8 mouse cellular contexts compared by ENCODE assay signal in the genomic region with DNA sequence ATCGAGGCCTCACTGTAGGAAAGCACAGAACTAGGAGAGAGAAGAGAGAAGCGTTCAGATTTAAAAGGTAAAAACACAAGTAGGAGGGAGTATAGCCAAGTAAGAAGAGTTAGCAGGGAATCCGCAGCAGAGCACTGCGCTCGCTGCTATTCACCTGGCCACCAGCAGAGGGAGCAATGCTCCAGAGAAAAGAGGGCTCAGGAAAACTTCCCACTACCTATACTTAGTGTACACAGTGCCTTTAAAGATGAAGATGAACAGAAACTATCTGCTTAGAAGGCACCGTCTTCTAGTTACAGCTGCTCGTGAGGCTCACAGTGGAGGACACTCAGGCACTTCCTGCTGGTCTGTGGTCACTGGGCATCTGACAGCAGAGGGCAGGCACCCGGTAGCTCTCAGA. TPM values are rescaled to one million over a fixed set of nuclear protein-coding genes. Genes with fewer than 3 reads are reported as not detected.
DNase-seq lines count a peak whose midpoint lies in the region; ATAC-seq and TF ChIP-seq lines count a peak whose summit lies in the region.

No protein-coding gene starts in this region.

- no peak overlapping the region for H3K9ac ChIP-seq in heart, embryonic 11.5 days (ENCODE audit: low read depth, low read length)

- H3K9me3 ChIP-seq in heart, embryonic 11.5 days (replicated peaks; ENCODE audit: control insufficient read depth, low read length): no peaks in the 10 kb centered on the region

- ATAC-seq in CD4-positive, CD25-positive, alpha-beta regulatory T cell, adult 4 months: peak; percentile 82
- ATAC-seq in heart, embryonic 11.5 days (replicated peaks; ENCODE audit: insufficient number of reproducible peaks, low FRiP score, low TSS enrichment): no peak

- peak; percentile 90 for TF ChIP-seq CTCF in lung, adult 2 months (IDR thresholded peaks at IDR 0.05; ENCODE audit: insufficient read depth, low read length)

- no peak overlapping the region for H3K4me2 ChIP-seq in heart, embryonic 11.5 days

- peaks cover 11% of the 10 kb centered on the region for H3K4me1 ChIP-seq in heart, embryonic 11.5 days (ENCODE audit: control insufficient read depth, insufficient read depth, low read length)
- no peaks in the 10 kb centered on the region for H3K4me1 ChIP-seq in lung, adult 2 months (ENCODE audit: control insufficient read depth, insufficient read depth, low read length)

- TF ChIP-seq POLR2A in lung, adult 2 months (IDR thresholded peaks at IDR 0.05; ENCODE audit: borderline replicate concordance, extremely low read depth, low read depth, low read length): no peak

- H3K27me3 ChIP-seq in heart, embryonic 11.5 days (ENCODE audit: control insufficient read depth, insufficient read depth, low read length): no peaks in the 10 kb centered on the region

- 27% methylated on average over 8 of the region's 8 CpGs for WGBS in heart, embryonic 11.5 days (ENCODE audit: insufficient replicate concordance)
- WGBS in lung, adult 2 months: 26% methylated on average over 8 of the region's 8 CpGs

- peak overlapping the region; percentile 24; the same call in 1 of the 2 replicates for H3K27ac ChIP-seq in heart, embryonic 11.5 days (ENCODE audit: low read depth, low read length)

- DNase-seq in adrenal gland, adult 2 months: peak; percentile 69
- DNase-seq in embryo, embryonic 10.5 days (ENCODE audit: low spot score): peak; percentile 83
- peak; percentile 57 to 70 for DNase-seq in kidney, postnatal 25 days
- peak; percentile 69 for DNase-seq in lung, adult 2 months
- peak; percentile 72 for DNase-seq in ovary, postnatal 36 days (ENCODE audit: low spot score)
- DNase-seq in thymus, postnatal 14 days: peak; percentile 81

- no peak overlapping the region for H3K4me3 ChIP-seq in heart, embryonic 11.5 days (ENCODE audit: low read depth, low read length)
- H3K4me3 ChIP-seq in lung, adult 2 months (replicated peaks; ENCODE audit: extremely low read depth, low read depth, low read length): no peak overlapping the region

- H3K36me3 ChIP-seq in heart, embryonic 11.5 days (ENCODE audit: control insufficient read depth, insufficient read depth, low read length): peaks cover 29% of the 10 kb centered on the region

RNA-seq across cellular contexts. Expression of a gene that starts 41.0 kb away (rescaled TPM):
- polyA plus RNA-seq in CD4-positive, CD25-positive, alpha-beta regulatory T cell, adult 4 months (2017; shearing (Covaris generic)): 10 to 100 TPM; 17.1 to 21.3 TPM
- 10 to 100 TPM; 27.1 to 27.7 TPM for total RNA-seq in adrenal gland, adult 2 months (2021)
- 39.7 and 50.3 TPM in 2 replicates for polyA plus RNA-seq in adrenal gland, adult 2 months (2012; rRNA removed)
- polyA plus RNA-seq in heart, embryonic 11.5 days (2014; fragmentation: Nextera tagmentation; extraction: Ambion mirVana): 13.4 and 14.2 TPM in 2 replicates
- polyA plus RNA-seq in lung, adult 2 months (2012; rRNA removed): 26.3 and 27.9 TPM in 2 replicates
